7 mouse cellular contexts compared by ENCODE assay signal in the genomic region with DNA sequence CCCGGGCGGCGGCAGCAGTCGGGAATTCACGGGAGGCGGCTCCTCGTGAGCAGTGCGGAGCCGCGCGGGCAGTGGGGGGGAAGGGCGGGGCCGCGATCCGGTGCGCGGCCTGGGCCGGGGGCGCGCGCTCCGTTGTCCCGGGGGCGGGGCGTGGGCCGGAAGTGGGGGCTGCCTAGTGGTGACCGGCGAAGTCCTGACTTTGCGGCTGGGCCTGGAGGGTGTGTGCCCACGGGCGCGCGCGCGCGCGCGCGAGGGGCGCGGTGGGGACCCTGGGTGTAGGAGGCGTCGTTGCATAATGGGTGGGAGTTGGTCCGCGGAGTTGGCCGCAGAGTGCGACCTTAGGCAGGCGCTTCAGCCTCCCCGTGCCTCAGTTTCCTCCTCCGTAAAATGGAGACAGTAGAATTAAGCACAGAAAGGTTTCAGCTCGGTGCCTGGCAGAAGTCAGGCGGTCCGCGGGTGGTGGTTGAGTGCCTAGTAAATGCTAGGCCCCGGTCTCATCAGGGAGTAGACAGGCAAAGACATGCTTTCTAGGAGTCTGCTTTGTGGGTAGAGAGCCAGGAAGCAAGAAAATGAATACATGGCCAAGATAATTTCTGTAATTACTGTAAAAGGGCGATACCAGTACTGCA. TPM values are rescaled to one million over a fixed set of nuclear protein-coding genes. Genes with fewer than 3 reads are reported as not detected.
A peak's percentile ranks its signal among the peaks of the same experiment; 100 is the strongest.
DNase-seq lines count a peak whose midpoint lies in the region; ATAC-seq and TF ChIP-seq lines count a peak whose summit lies in the region.

No protein-coding gene starts in this region.

- H3K4me1 ChIP-seq in kidney, postnatal 0 days (replicated peaks; ENCODE audit: insufficient read depth, low read length) = peaks cover 13% of the 10 kb centered on the region
- no peaks in the 10 kb centered on the region for H3K4me1 ChIP-seq in embryonic facial prominence, embryonic 11.5 days (ENCODE audit: control insufficient read depth, insufficient read depth, low read length)
- peaks cover 33% of the 10 kb centered on the region for H3K4me1 ChIP-seq in hindbrain, embryonic 12.5 days
- H3K4me1 ChIP-seq in liver, embryonic 13.5 days (replicated peaks) = peaks cover 58% of the 10 kb centered on the region
- H3K4me1 ChIP-seq in neural tube, embryonic 14.5 days (ENCODE audit: control insufficient read depth, insufficient read depth, low read length) = peaks cover 28% of the 10 kb centered on the region

- H3K9me3 ChIP-seq in kidney, postnatal 0 days (replicated peaks; ENCODE audit: low read length) = no peaks in the 10 kb centered on the region
- H3K9me3 ChIP-seq in embryonic facial prominence, embryonic 11.5 days (replicated peaks; ENCODE audit: control insufficient read depth, low read length) = no peaks in the 10 kb centered on the region
- H3K9me3 ChIP-seq in hindbrain, embryonic 12.5 days (replicated peaks) = no peaks in the 10 kb centered on the region
- no peaks in the 10 kb centered on the region for H3K9me3 ChIP-seq in liver, embryonic 13.5 days (replicated peaks)
- no peaks in the 10 kb centered on the region for H3K9me3 ChIP-seq in neural tube, embryonic 14.5 days (ENCODE audit: control insufficient read depth, low read length)

- H3K4me2 ChIP-seq in kidney, postnatal 0 days (ENCODE audit: low read length) = peak overlapping the region; percentile 65
- peak overlapping the region; percentile 66 for H3K4me2 ChIP-seq in embryonic facial prominence, embryonic 11.5 days (ENCODE audit: low read depth, low read length)
- H3K4me2 ChIP-seq in hindbrain, embryonic 12.5 days (replicated peaks) = peak overlapping the region; percentile 80
- peak overlapping the region; percentile 86 for H3K4me2 ChIP-seq in liver, embryonic 13.5 days
- H3K4me2 ChIP-seq in neural tube, embryonic 14.5 days (ENCODE audit: low read depth, low read length) = peak overlapping the region; percentile 78

- TF ChIP-seq CTCF in kidney, postnatal 0 days (IDR thresholded peaks at IDR 0.05; ENCODE audit: low read depth) = no peak

- ATAC-seq in kidney, postnatal 0 days (replicated peaks; ENCODE audit: low FRiP score, low read depth) = peak; percentile 89
- ATAC-seq in embryonic facial prominence, embryonic 11.5 days (replicated peaks; ENCODE audit: insufficient number of reproducible peaks, low FRiP score, low TSS enrichment, low read depth) = peak; percentile 88
- ATAC-seq in hindbrain, embryonic 12.5 days (ENCODE audit: low FRiP score) = peak; percentile 87
- ATAC-seq in liver, embryonic 13.5 days (ENCODE audit: low read depth) = peak; percentile 77
- peak; percentile 83 for ATAC-seq in neural tube, embryonic 14.5 days (ENCODE audit: low read depth)

- H3K36me3 ChIP-seq in kidney, postnatal 0 days (ENCODE audit: insufficient read depth, low read length) = no peaks in the 10 kb centered on the region
- no peaks in the 10 kb centered on the region for H3K36me3 ChIP-seq in embryonic facial prominence, embryonic 11.5 days (replicated peaks; ENCODE audit: control insufficient read depth, insufficient read depth, low read depth, low read length)
- H3K36me3 ChIP-seq in hindbrain, embryonic 12.5 days = 0 out of 2 replicates have a peak, but pooled peaks cover 6% of the 10 kb centered on the region
- H3K36me3 ChIP-seq in liver, embryonic 13.5 days = peaks cover 16% of the 10 kb centered on the region
- H3K36me3 ChIP-seq in neural tube, embryonic 14.5 days (ENCODE audit: control insufficient read depth, insufficient read depth, low read length) = no peaks in the 10 kb centered on the region

- WGBS in kidney, postnatal 0 days = 1% methylated on average over 55 of the region's 56 CpGs
- 1% methylated on average over 37 of the region's 56 CpGs for WGBS in embryonic facial prominence, embryonic 11.5 days
- 1% methylated on average over 51 of the region's 56 CpGs for WGBS in hindbrain, embryonic 12.5 days
- 2% methylated on average over 49 of the region's 56 CpGs for WGBS in liver, embryonic 13.5 days (ENCODE audit: insufficient replicate concordance)
- WGBS in neural tube, embryonic 14.5 days = under 1% methylated on average over 42 of the region's 56 CpGs

- peak overlapping the region; percentile 70 for H3K4me3 ChIP-seq in kidney, postnatal 0 days (replicated peaks; ENCODE audit: low read depth, low read length)
- peak overlapping the region; percentile 81 for H3K4me3 ChIP-seq in embryonic facial prominence, embryonic 11.5 days (ENCODE audit: low read depth, low read length)
- peak overlapping the region; percentile 63 for H3K4me3 ChIP-seq in hindbrain, embryonic 12.5 days
- H3K4me3 ChIP-seq in liver, embryonic 13.5 days (replicated peaks) = peak overlapping the region; percentile 86
- H3K4me3 ChIP-seq in neural tube, embryonic 14.5 days (ENCODE audit: low read depth, low read length) = peak overlapping the region; percentile 47

- peak overlapping the region; percentile 89 for H3K27ac ChIP-seq in kidney, postnatal 0 days
- peak overlapping the region; percentile 88 for H3K27ac ChIP-seq in embryonic facial prominence, embryonic 11.5 days (replicated peaks; ENCODE audit: low read depth, low read length)
- H3K27ac ChIP-seq in hindbrain, embryonic 12.5 days = peak overlapping the region; percentile 95
- H3K27ac ChIP-seq in liver, embryonic 13.5 days = peak overlapping the region; percentile 92
- peak overlapping the region; percentile 95 for H3K27ac ChIP-seq in neural tube, embryonic 14.5 days (ENCODE audit: low read depth, low read length)

- H3K9ac ChIP-seq in kidney, postnatal 0 days (ENCODE audit: low read depth, low read length) = peak overlapping the region; percentile 89
- H3K9ac ChIP-seq in embryonic facial prominence, embryonic 11.5 days (replicated peaks; ENCODE audit: low read length) = peak overlapping the region; percentile 94
- peak overlapping the region; percentile 85 for H3K9ac ChIP-seq in hindbrain, embryonic 12.5 days
- peak overlapping the region; percentile 96 for H3K9ac ChIP-seq in liver, embryonic 13.5 days
- peak overlapping the region; percentile 85 for H3K9ac ChIP-seq in neural tube, embryonic 14.5 days (replicated peaks; ENCODE audit: low read depth, low read length)

- DNase-seq in kidney, postnatal 0 days (ENCODE audit: low spot score) = peak; percentile 79
- DNase-seq in kidney, adult 18-20 months = no peak
- peak; percentile 89 for DNase-seq in R1 (ENCODE audit: low read depth, low spot score)
- peak; percentile 79 for DNase-seq in embryonic facial prominence, embryonic 11.5 days (ENCODE audit: low spot score)
- DNase-seq in liver, embryonic 13.5 days = peak; percentile 22

- no peaks in the 10 kb centered on the region for H3K27me3 ChIP-seq in kidney, postnatal 0 days (ENCODE audit: insufficient read depth, low read length)
- H3K27me3 ChIP-seq in embryonic facial prominence, embryonic 11.5 days (ENCODE audit: control insufficient read depth, insufficient read depth, low read length) = no peaks in the 10 kb centered on the region
- no peaks in the 10 kb centered on the region for H3K27me3 ChIP-seq in hindbrain, embryonic 12.5 days
- no peaks in the 10 kb centered on the region for H3K27me3 ChIP-seq in liver, embryonic 13.5 days
- no peaks in the 10 kb centered on the region for H3K27me3 ChIP-seq in neural tube, embryonic 14.5 days (ENCODE audit: control insufficient read depth, insufficient read depth, low read length)

RNA-seq across cellular contexts. Expression of gene Mapre1, which starts 0.5 kb away (rescaled TPM):
- polyA plus RNA-seq in kidney, postnatal 0 days (2015; fragmentation: Nextera tagmentation; extraction: Ambion mirVana) = 192 and 216 TPM in 2 replicates
- polyA plus RNA-seq in embryonic facial prominence, embryonic 11.5 days (2014; fragmentation: Nextera tagmentation; extraction: Ambion mirVana) = 340 and 368 TPM in 2 replicates
- polyA plus RNA-seq in hindbrain, embryonic 12.5 days (2016; fragmentation: Nextera tagmentation; extraction: Ambion mirVana) = 369 and 427 TPM in 2 replicates
- 161 and 202 TPM in 2 replicates for polyA plus RNA-seq in liver, embryonic 13.5 days (2015; fragmentation: Nextera tagmentation; extraction: Ambion mirVana)
- polyA plus RNA-seq in neural tube, embryonic 14.5 days (2014; fragmentation: Nextera tagmentation; extraction: Ambion mirVana) = 337 and 393 TPM in 2 replicates

RNA-seq across cellular contexts. Expression of gene Efcab8, which starts 38.2 kb away (rescaled TPM):
- not detected in 2 replicates for polyA plus RNA-seq in kidney, postnatal 0 days (2015; fragmentation: Nextera tagmentation; extraction: Ambion mirVana)
- not detected in 2 replicates for polyA plus RNA-seq in embryonic facial prominence, embryonic 11.5 days (2014; fragmentation: Nextera tagmentation; extraction: Ambion mirVana)
- 0.07 TPM in 1 of 2 replicates, not detected in the other for polyA plus RNA-seq in hindbrain, embryonic 12.5 days (2016; fragmentation: Nextera tagmentation; extraction: Ambion mirVana)
- 0.06 TPM in 1 of 2 replicates, not detected in the other for polyA plus RNA-seq in liver, embryonic 13.5 days (2015; fragmentation: Nextera tagmentation; extraction: Ambion mirVana)
- not detected in 2 replicates for polyA plus RNA-seq in neural tube, embryonic 14.5 days (2014; fragmentation: Nextera tagmentation; extraction: Ambion mirVana)

RNA-seq across cellular contexts. Expression of gene Dnmt3c, which starts 45.1 kb away (rescaled TPM):
- 0.06 TPM in 1 of 2 replicates, not detected in the other for polyA plus RNA-seq in kidney, postnatal 0 days (2015; fragmentation: Nextera tagmentation; extraction: Ambion mirVana)
- polyA plus RNA-seq in embryonic facial prominence, embryonic 11.5 days (2014; fragmentation: Nextera tagmentation; extraction: Ambion mirVana) = not detected in 2 replicates
- 0.17 TPM in 1 of 2 replicates, not detected in the other for polyA plus RNA-seq in hindbrain, embryonic 12.5 days (2016; fragmentation: Nextera tagmentation; extraction: Ambion mirVana)
- polyA plus RNA-seq in liver, embryonic 13.5 days (2015; fragmentation: Nextera tagmentation; extraction: Ambion mirVana) = 0.38 and 0.49 TPM in 2 replicates
- polyA plus RNA-seq in neural tube, embryonic 14.5 days (2014; fragmentation: Nextera tagmentation; extraction: Ambion mirVana) = not detected in 2 replicates
